Mouse (Mus musculus): ENCODE results near the gene Tmem233. TPM values are rescaled to one million over a fixed set of nuclear protein-coding genes. Genes with fewer than 3 reads are reported as not detected.

Tmem233 gene
- polyA plus RNA-seq, 1 experiment from 2014 or later: not detected

DNA sequence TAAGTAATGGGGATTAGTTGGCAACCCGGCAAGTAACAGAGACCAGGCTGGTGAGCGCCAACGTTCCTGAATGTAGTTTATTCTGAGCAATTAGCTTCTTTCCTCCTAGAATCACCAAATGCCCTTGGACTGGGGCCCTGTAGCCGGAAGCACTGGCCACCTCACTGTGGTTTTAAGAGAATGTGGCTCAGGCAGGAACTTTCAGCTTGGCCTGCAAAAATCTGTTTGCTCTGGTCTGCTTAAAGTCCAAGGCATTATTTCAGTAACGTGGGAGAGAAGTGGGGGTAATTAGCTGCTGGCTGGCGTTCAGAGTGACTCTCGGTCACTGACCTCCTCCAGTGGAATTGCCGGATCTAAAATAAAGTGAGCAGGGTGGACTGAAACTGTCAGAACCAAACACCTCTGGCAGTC, 59.8 kb downstream of the Tmem233 start:
- Histone ChIP-seq H3K9ac (replicated peaks; ENCODE audit: low read depth, low read length) (peak overlapping the region; percentile 78), H3K27me3 (replicated peaks; ENCODE audit: control insufficient read depth, insufficient read depth, low read length) (no peaks in the 10 kb centered on the region), H3K36me3 (ENCODE audit: control insufficient read depth, insufficient read depth) (peaks cover 22% of the 10 kb centered on the region), H3K9me3 (ENCODE audit: control insufficient read depth, low read length) (no peaks in the 10 kb centered on the region), H3K4me1 (replicated peaks; ENCODE audit: control insufficient read depth, insufficient read depth, low read length) (peaks cover 15% of the 10 kb centered on the region), H3K4me3 (replicated peaks; ENCODE audit: low read length) (peak overlapping the region; percentile 90), H3K27ac (ENCODE audit: low read length) (peak overlapping the region; percentile 35; the same call in 1 of the 2 replicates), H3K4me2 (ENCODE audit: low read length) (peak overlapping the region; percentile 96)
- peak; percentile 16; the same call in 1 of the 2 replicates for ATAC-seq
- 5% methylated on average over 8 of the region's 8 CpGs for WGBS

DNA sequence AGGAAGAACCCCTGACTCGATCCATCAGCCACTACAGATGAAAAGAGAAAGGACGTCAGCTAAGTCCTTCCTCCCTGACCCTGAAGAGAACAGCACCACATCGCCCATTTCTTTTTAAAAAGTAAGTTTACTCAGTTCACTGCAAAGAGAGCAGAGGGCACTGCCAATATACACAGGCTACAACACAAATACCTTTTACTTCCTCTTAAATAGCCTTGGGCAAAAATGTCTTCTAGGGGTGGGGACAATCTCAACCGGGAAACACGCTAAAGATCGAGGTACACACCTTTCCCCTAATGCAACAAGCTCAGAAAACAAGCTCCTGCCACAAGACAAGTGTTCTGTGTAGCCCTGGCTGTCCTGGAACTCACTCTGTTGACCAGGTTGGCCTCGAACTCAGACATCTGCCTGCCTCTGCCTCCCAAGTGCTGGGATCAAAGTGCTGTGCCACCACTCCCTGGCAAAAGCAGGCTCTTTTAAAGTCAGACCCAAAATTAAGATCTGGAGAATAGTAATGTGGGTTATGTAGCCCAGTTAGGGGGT, 60.3 kb downstream of the Tmem233 start:
- 82% methylated on average over 7 of the region's 7 CpGs for WGBS
- Histone ChIP-seq H3K9ac (replicated peaks; ENCODE audit: low read depth, low read length) (no peak overlapping the region), H3K27ac (ENCODE audit: low read length) (no peak overlapping the region)

DNA sequence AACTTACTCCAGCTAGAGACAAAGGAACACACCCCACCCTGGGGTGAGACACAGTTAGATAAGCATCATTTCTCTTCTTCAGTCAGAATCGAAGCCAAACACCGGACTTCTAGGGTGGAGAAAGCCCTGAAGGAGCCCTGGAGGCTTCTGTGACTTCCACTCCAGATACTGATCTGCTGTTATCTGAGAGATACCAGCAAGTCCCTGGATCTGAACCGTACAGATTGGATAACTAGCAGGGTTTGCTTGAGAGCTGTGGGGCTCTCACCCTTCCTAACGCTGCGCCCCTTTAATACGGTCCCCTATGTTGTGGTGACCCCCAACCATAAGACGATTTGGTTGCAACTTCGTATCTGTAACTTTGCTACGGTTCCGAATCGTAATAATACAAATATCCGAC, 60.9 kb downstream of the Tmem233 start:
- Histone ChIP-seq H3K9ac (replicated peaks; ENCODE audit: low read depth, low read length) (no peak overlapping the region), H3K27me3 (replicated peaks; ENCODE audit: control insufficient read depth, insufficient read depth, low read length) (no peaks in the 10 kb centered on the region), H3K4me2 (ENCODE audit: low read length) (no peak overlapping the region), H3K36me3 (ENCODE audit: control insufficient read depth, insufficient read depth) (peaks cover 32% of the 10 kb centered on the region), H3K4me3 (replicated peaks; ENCODE audit: low read length) (no peak overlapping the region), H3K27ac (ENCODE audit: low read length) (no peak overlapping the region), H3K9me3 (ENCODE audit: control insufficient read depth, low read length) (no peaks in the 10 kb centered on the region), H3K4me1 (replicated peaks; ENCODE audit: control insufficient read depth, insufficient read depth, low read length) (peaks cover 15% of the 10 kb centered on the region)
- no peak for ATAC-seq
- WGBS: 96% methylated on average over 12 of the region's 12 CpGs

More for the DNA sequence above, 60.3 kb downstream of the Tmem233 start:
- H3K36me3 ChIP-seq (ENCODE audit: control insufficient read depth, insufficient read depth): peaks cover 26% of the 10 kb centered on the region
- no peak for ATAC-seq
- peaks cover 15% of the 10 kb centered on the region for H3K4me1 ChIP-seq (replicated peaks; ENCODE audit: control insufficient read depth, insufficient read depth, low read length)
- H3K4me3 ChIP-seq (replicated peaks; ENCODE audit: low read length): no peak overlapping the region
- H3K27me3 ChIP-seq (replicated peaks; ENCODE audit: control insufficient read depth, insufficient read depth, low read length): no peaks in the 10 kb centered on the region
- H3K4me2 ChIP-seq (ENCODE audit: low read length): peak overlapping the region; percentile 96
- H3K9me3 ChIP-seq (ENCODE audit: control insufficient read depth, low read length): no peaks in the 10 kb centered on the region

DNA sequence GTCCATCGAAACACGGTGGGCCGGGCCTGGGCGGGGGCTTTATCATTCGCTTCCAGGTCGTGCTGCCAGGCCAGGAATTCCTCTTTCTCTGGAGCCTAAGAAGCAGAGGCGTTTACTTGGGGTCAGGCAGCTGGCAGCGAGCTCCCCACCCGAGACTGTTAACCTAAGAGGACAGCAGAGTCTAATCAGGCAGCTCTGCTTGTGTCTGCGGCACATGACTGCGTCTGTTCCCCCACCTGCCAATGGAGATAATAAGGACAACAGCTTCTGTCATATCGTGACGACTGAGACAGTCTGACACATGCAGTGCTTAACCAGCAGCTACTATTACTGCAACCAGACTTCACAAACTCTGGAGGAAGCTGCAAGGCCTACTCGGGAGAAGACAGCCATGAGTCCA, 61.5 kb downstream of the Tmem233 start:
- WGBS: 91% methylated on average over 14 of the region's 14 CpGs
- no peak for ATAC-seq
- H3K27ac ChIP-seq (ENCODE audit: low read length): no peak overlapping the region
- H3K9me3 ChIP-seq (ENCODE audit: control insufficient read depth, low read length): no peaks in the 10 kb centered on the region
- no peak overlapping the region for H3K4me2 ChIP-seq (ENCODE audit: low read length)
- H3K27me3 ChIP-seq (replicated peaks; ENCODE audit: control insufficient read depth, insufficient read depth, low read length): no peaks in the 10 kb centered on the region
- no peak overlapping the region for H3K9ac ChIP-seq (replicated peaks; ENCODE audit: low read depth, low read length)
- H3K4me1 ChIP-seq (replicated peaks; ENCODE audit: control insufficient read depth, insufficient read depth, low read length): peaks cover 15% of the 10 kb centered on the region
- H3K4me3 ChIP-seq (replicated peaks; ENCODE audit: low read length): no peak overlapping the region
- peaks cover 38% of the 10 kb centered on the region for H3K36me3 ChIP-seq (ENCODE audit: control insufficient read depth, insufficient read depth)

DNA sequence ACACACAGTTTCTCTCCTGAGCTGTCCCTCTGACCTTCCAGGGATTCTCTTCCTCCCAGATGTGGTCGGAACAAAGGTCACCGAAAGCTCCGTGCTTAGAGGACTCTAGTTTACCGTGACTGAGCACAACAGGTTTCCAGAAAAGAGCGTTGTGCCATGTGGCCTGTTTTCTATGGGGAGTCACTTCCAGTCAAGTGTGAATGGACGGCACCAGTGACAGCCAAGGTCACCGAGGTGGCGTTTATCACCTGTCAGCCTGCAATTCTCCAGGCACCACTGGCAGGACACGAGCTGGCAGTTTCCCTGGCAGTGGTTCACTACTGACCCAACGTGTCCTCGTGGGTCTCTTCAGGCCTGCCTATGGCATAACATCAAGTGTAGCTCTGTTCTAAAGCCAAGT, 63.7 kb downstream of the Tmem233 start:
- no peak for ATAC-seq
- Histone ChIP-seq H3K4me2 (ENCODE audit: low read length) (no peak overlapping the region), H3K27me3 (replicated peaks; ENCODE audit: control insufficient read depth, insufficient read depth, low read length) (no peaks in the 10 kb centered on the region), H3K4me1 (replicated peaks; ENCODE audit: control insufficient read depth, insufficient read depth, low read length) (peaks cover 15% of the 10 kb centered on the region), H3K27ac (ENCODE audit: low read length) (no peak overlapping the region), H3K4me3 (replicated peaks; ENCODE audit: low read length) (no peak overlapping the region), H3K36me3 (ENCODE audit: control insufficient read depth, insufficient read depth) (peaks cover 58% of the 10 kb centered on the region), H3K9me3 (ENCODE audit: control insufficient read depth, low read length) (no peaks in the 10 kb centered on the region), H3K9ac (replicated peaks; ENCODE audit: low read depth, low read length) (no peak overlapping the region)
- 90% methylated on average over 11 of the region's 11 CpGs for WGBS

DNA sequence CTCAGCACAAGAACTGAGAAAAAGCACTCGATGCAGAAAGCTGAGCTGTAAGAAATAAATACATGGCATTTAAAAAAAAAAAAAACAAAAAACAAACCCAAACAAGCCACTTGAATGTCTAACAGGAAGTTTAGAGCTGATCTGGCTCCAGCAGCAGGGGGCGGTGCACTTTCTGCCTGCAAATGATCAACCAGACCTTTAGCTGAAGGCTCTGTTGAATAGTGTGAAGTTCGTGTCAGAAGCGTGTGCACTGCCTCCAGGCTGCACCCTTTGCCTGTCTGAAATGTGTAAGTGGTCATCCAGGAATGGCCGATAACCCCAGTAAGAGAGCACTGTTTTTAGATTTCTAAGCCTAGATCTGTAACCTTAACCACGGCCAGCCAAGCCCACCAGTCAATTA, 64.3 kb downstream of the Tmem233 start:
- Histone ChIP-seq H3K4me2 (ENCODE audit: low read length) (no peak overlapping the region), H3K36me3 (ENCODE audit: control insufficient read depth, insufficient read depth) (peaks cover 62% of the 10 kb centered on the region), H3K9me3 (ENCODE audit: control insufficient read depth, low read length) (no peaks in the 10 kb centered on the region), H3K4me3 (replicated peaks; ENCODE audit: low read length) (no peak overlapping the region), H3K27ac (ENCODE audit: low read length) (no peak overlapping the region), H3K27me3 (replicated peaks; ENCODE audit: control insufficient read depth, insufficient read depth, low read length) (no peaks in the 10 kb centered on the region), H3K9ac (replicated peaks; ENCODE audit: low read depth, low read length) (no peak overlapping the region), H3K4me1 (replicated peaks; ENCODE audit: control insufficient read depth, insufficient read depth, low read length) (peaks cover 15% of the 10 kb centered on the region)
- WGBS: 88% methylated on average over 6 of the region's 6 CpGs
- no peak for ATAC-seq

DNA sequence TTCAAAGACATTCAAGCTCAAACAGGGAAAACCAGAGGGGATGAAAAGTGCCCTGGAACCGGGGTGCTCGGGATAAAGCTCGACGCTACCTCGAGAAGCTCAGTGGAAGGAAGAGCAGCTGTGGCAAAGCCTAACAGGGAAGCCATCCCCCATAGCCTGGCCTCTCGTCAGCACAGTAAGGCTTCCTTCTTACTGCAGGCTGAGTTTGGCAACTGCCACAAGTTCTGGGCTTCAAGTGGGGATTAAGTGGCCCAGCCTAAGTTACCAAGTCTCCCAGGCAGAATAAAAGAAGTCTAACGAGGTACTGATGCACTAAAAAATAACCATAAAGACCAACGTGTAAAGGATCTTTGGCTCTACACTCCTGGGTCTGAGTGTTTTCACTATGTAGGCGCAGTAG, 64.8 kb downstream of the Tmem233 start:
- no peaks in the 10 kb centered on the region for H3K27me3 ChIP-seq (replicated peaks; ENCODE audit: control insufficient read depth, insufficient read depth, low read length)
- H3K4me3 ChIP-seq (replicated peaks; ENCODE audit: low read length): no peak overlapping the region
- no peak overlapping the region for H3K27ac ChIP-seq (ENCODE audit: low read length)
- WGBS: 76% methylated on average over 9 of the region's 9 CpGs
- peaks cover 9% of the 10 kb centered on the region for H3K4me1 ChIP-seq (replicated peaks; ENCODE audit: control insufficient read depth, insufficient read depth, low read length)
- peaks cover 66% of the 10 kb centered on the region for H3K36me3 ChIP-seq (ENCODE audit: control insufficient read depth, insufficient read depth)
- H3K9ac ChIP-seq (replicated peaks; ENCODE audit: low read depth, low read length): no peak overlapping the region
- H3K9me3 ChIP-seq (ENCODE audit: control insufficient read depth, low read length): no peaks in the 10 kb centered on the region
- no peak overlapping the region for H3K4me2 ChIP-seq (ENCODE audit: low read length)
- no peak for ATAC-seq

DNA sequence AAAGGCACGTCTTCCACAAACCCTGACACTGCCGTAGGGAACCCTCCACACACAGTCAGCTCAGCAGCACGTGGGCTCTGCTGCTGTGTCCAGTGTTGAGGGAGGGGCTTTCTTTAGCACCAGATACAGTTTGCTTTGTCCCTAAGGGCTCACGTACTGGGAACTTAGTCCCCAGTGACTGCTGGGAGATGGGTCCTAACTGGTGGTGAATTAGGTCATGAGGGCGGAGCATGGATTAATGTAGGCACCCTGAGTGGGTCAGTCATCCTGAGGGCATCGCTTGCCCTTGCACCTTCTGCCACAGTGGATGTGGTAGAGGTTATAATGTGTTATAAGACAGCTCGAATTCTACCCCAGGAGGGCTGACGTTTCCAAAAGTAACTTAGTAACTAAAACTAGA, 65.7 kb downstream of the Tmem233 start:
- no peak for ATAC-seq
- H3K27ac ChIP-seq (ENCODE audit: low read length): no peak overlapping the region
- no peak overlapping the region for H3K9ac ChIP-seq (replicated peaks; ENCODE audit: low read depth, low read length)
- H3K27me3 ChIP-seq (replicated peaks; ENCODE audit: control insufficient read depth, insufficient read depth, low read length): no peaks in the 10 kb centered on the region
- 96% methylated on average over 8 of the region's 8 CpGs for WGBS
- no peaks in the 10 kb centered on the region for H3K9me3 ChIP-seq (ENCODE audit: control insufficient read depth, low read length)
- H3K36me3 ChIP-seq (ENCODE audit: control insufficient read depth, insufficient read depth): peaks cover 66% of the 10 kb centered on the region
- H3K4me2 ChIP-seq (ENCODE audit: low read length): no peak overlapping the region
- peaks cover 2% of the 10 kb centered on the region; the same call in 1 of the 2 replicates for H3K4me1 ChIP-seq (replicated peaks; ENCODE audit: control insufficient read depth, insufficient read depth, low read length)
- H3K4me3 ChIP-seq (replicated peaks; ENCODE audit: low read length): no peak overlapping the region

DNA sequence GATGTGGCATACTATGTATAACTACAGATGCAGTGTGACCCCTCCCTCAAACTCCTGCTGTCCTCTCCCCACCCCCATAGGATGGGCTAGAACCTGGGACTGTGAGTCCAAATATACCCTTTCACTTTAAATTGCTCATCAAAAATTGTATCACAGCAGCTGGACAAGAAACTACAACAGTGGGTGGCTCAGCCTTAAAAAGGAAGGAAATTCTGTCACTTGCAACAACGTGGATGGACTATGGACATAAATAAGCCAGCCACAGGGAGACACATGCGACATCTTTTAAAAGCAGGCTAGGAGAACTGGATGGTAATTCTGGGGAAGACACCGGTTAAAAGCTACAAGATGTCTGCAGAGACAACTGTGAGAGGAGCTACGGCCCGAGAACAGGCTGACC, 66.5 kb downstream of the Tmem233 start:
- H3K36me3 ChIP-seq (ENCODE audit: control insufficient read depth, insufficient read depth): peaks cover 66% of the 10 kb centered on the region
- H3K9ac ChIP-seq (replicated peaks; ENCODE audit: low read depth, low read length): no peak overlapping the region
- H3K9me3 ChIP-seq (ENCODE audit: control insufficient read depth, low read length): no peaks in the 10 kb centered on the region
- WGBS: 96% methylated on average over 5 of the region's 5 CpGs
- no peak overlapping the region for H3K4me2 ChIP-seq (ENCODE audit: low read length)
- H3K27ac ChIP-seq (ENCODE audit: low read length): no peak overlapping the region
- no peak overlapping the region for H3K4me3 ChIP-seq (replicated peaks; ENCODE audit: low read length)
- H3K27me3 ChIP-seq (replicated peaks; ENCODE audit: control insufficient read depth, insufficient read depth, low read length): no peaks in the 10 kb centered on the region
- no peak for ATAC-seq
- no peaks in the 10 kb centered on the region for H3K4me1 ChIP-seq (replicated peaks; ENCODE audit: control insufficient read depth, insufficient read depth, low read length)

DNA sequence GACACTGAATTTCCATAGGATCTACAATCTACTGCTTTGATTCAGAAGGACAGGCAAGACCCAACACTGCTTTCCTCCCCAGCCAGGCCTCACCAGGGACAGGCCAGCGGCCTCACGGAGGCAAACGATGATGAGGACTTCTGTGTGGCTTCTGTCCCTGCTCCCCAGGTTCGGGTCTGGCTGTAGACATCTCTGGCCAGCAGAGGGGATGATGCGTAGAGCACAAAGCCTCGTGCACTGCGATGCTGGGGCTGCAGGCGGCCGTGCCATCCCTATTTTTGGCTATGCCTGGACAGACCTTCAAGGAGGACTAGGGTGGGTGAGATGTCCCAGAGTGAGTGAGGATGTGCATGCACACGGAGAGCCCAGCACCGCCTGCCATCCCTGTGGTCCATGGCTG, 68.8 kb downstream of the Tmem233 start:
- Histone ChIP-seq H3K4me2 (ENCODE audit: low read length) (no peak overlapping the region), H3K9me3 (ENCODE audit: control insufficient read depth, low read length) (no peaks in the 10 kb centered on the region), H3K9ac (replicated peaks; ENCODE audit: low read depth, low read length) (no peak overlapping the region), H3K4me3 (replicated peaks; ENCODE audit: low read length) (no peak overlapping the region), H3K27ac (ENCODE audit: low read length) (no peak overlapping the region), H3K4me1 (replicated peaks; ENCODE audit: control insufficient read depth, insufficient read depth, low read length) (no peaks in the 10 kb centered on the region), H3K27me3 (replicated peaks; ENCODE audit: control insufficient read depth, insufficient read depth, low read length) (no peaks in the 10 kb centered on the region), H3K36me3 (ENCODE audit: control insufficient read depth, insufficient read depth) (peaks cover 52% of the 10 kb centered on the region)
- ATAC-seq: no peak
- 94% methylated on average over 11 of the region's 11 CpGs for WGBS

All from forebrain, embryonic 16.5 days (tissue).